Comparison of ENCODE assay signal across 20 mouse cellular contexts in the genomic region with DNA sequence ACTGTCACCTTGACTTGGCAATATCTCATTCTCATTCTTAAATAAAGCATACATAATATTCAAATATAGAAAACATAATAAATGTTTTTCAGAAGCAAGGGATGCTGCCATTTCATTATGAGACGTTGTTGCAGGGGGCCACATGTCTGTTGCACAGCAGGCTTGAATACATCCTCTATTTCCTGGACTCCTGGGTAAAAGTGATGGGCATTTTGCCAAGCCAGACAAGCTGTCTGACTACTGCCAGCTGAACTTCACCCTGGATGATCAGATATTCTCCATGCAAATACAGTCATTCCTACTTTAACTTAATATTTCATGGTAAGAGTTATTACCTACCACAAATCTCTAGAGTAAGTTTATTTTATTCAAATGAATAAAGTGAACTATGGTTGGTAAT.
DNase-seq lines count a peak whose midpoint lies in the region; ATAC-seq lines count a peak whose summit lies in the region.
"Had no signal": no experiment of that assay in that cellular context is flagged by ENCODE, and none has a peak within 500 bp of the region (broad histone marks: within the 10 kb centered on the region; RNA-seq: fewer than 3 reads in every experiment).

No protein-coding gene starts in this region.

- DNase-seq in adrenal gland, postnatal 10 days = peak; percentile 1
- no peak for DNase-seq in adrenal gland, adult 2 months
- DNase-seq in hindbrain, embryonic 14.5 days (ENCODE audit: low spot score) = no peak
- peak; percentile 10 for DNase-seq in kidney, postnatal 14 days
- DNase-seq in retina, postnatal 1 day = peak; percentile 30
- DNase-seq in retina, embryonic 14.5 days (ENCODE audit: low spot score) = no peak
- DNase-seq: gastrocnemius, adult 2 months; kidney, postnatal 4 days; lung, postnatal 36 days; right cerebral cortex, postnatal 14 days; thymus, adult 2 months had no signal

- no peaks in the 10 kb centered on the region; the same call in 1 of the 2 replicates for H3K27me3 ChIP-seq in hindbrain, embryonic 14.5 days (ENCODE audit: control insufficient read depth, insufficient read depth, low read length)
- no peaks in the 10 kb centered on the region for H3K27me3 ChIP-seq in hindbrain, embryonic 12.5 days
- no peaks in the 10 kb centered on the region for H3K27me3 ChIP-seq in kidney, embryonic 15.5 days
- H3K27me3 ChIP-seq: liver, embryonic 15.5 days; lung, embryonic 15.5 days; megakaryocyte, embryonic 14.5 days had no signal

- peak; percentile 42; the same call in 1 of the 2 replicates for ATAC-seq in hindbrain, embryonic 14.5 days (ENCODE audit: low FRiP score)
- ATAC-seq in hindbrain, embryonic 12.5 days (ENCODE audit: low FRiP score) = no peak
- ATAC-seq in kidney, embryonic 15.5 days (replicated peaks; ENCODE audit: low FRiP score) = no peak
- ATAC-seq: CD4-positive, CD25-positive, alpha-beta regulatory T cell, adult 4 months; intestine, postnatal 0 days had no signal

- 26% methylated on average over 1 of the region's 1 CpGs for WGBS in hindbrain, embryonic 14.5 days
- 39% methylated on average over 1 of the region's 1 CpGs for WGBS in hindbrain, embryonic 12.5 days
- WGBS in kidney, embryonic 15.5 days = 33% methylated on average over 1 of the region's 1 CpGs

- H3K4me3 ChIP-seq in hindbrain, embryonic 14.5 days (replicated peaks; ENCODE audit: low read length) = no peak overlapping the region
- no peak overlapping the region for H3K4me3 ChIP-seq in hindbrain, embryonic 12.5 days
- H3K4me3 ChIP-seq in kidney, embryonic 15.5 days (replicated peaks) = no peak overlapping the region
- H3K4me3 ChIP-seq: forebrain, embryonic 10.5 days; gastrocnemius, adult 2 months; liver, embryonic 15.5 days; lung, embryonic 15.5 days; megakaryocyte, embryonic 14.5 days had no signal

- no peak overlapping the region for H3K27ac ChIP-seq in hindbrain, embryonic 14.5 days
- H3K27ac ChIP-seq in hindbrain, embryonic 12.5 days = no peak overlapping the region
- no peak overlapping the region for H3K27ac ChIP-seq in kidney, embryonic 15.5 days
- H3K27ac ChIP-seq: forebrain, embryonic 10.5 days; gastrocnemius, adult 2 months; liver, embryonic 15.5 days; lung, embryonic 15.5 days; stomach, postnatal 0 days had no signal

- no peaks in the 10 kb centered on the region for H3K36me3 ChIP-seq in hindbrain, embryonic 14.5 days (replicated peaks; ENCODE audit: control insufficient read depth, insufficient read depth)
- H3K36me3 ChIP-seq in hindbrain, embryonic 12.5 days = no peaks in the 10 kb centered on the region
- no peaks in the 10 kb centered on the region for H3K36me3 ChIP-seq in kidney, embryonic 15.5 days
- H3K36me3 ChIP-seq: forebrain, embryonic 10.5 days; liver, embryonic 15.5 days; lung, embryonic 15.5 days had no signal

- H3K9ac ChIP-seq in hindbrain, embryonic 14.5 days = no peak overlapping the region
- H3K9ac ChIP-seq in hindbrain, embryonic 12.5 days = no peak overlapping the region
- H3K9ac ChIP-seq in kidney, embryonic 15.5 days = no peak overlapping the region
- H3K9ac ChIP-seq: liver, embryonic 15.5 days; lung, embryonic 15.5 days had no signal

- peaks cover 5% of the 10 kb centered on the region; the same call in 1 of the 2 replicates for H3K4me1 ChIP-seq in hindbrain, embryonic 14.5 days (replicated peaks; ENCODE audit: control insufficient read depth, insufficient read depth, low read length)
- 0 out of 2 replicates have a peak, but pooled peaks cover 4% of the 10 kb centered on the region for H3K4me1 ChIP-seq in hindbrain, embryonic 12.5 days
- H3K4me1 ChIP-seq in kidney, embryonic 15.5 days = no peaks in the 10 kb centered on the region
- H3K4me1 ChIP-seq: liver, embryonic 15.5 days; lung, embryonic 15.5 days; megakaryocyte, embryonic 14.5 days had no signal

- H3K4me2 ChIP-seq in hindbrain, embryonic 14.5 days (replicated peaks) = no peak overlapping the region
- no peak overlapping the region for H3K4me2 ChIP-seq in hindbrain, embryonic 12.5 days (replicated peaks)
- no peak overlapping the region for H3K4me2 ChIP-seq in kidney, embryonic 15.5 days
- H3K4me2 ChIP-seq: liver, embryonic 15.5 days; lung, embryonic 15.5 days had no signal

- no peaks in the 10 kb centered on the region for H3K9me3 ChIP-seq in hindbrain, embryonic 14.5 days (ENCODE audit: control insufficient read depth, low read length)
- H3K9me3 ChIP-seq in hindbrain, embryonic 12.5 days (replicated peaks) = no peaks in the 10 kb centered on the region
- no peaks in the 10 kb centered on the region for H3K9me3 ChIP-seq in kidney, embryonic 15.5 days (replicated peaks)
- H3K9me3 ChIP-seq: forebrain, embryonic 10.5 days; liver, embryonic 15.5 days; lung, embryonic 15.5 days; megakaryocyte, embryonic 14.5 days had no signal

Comparison
In these comparisons a context has a peak if more than half of its experiments do, and no peak if none do; other contexts are left out.
1. DNase-seq: peak in adrenal gland, postnatal 10 days (single experiment), kidney, postnatal 14 days (single experiment) and retina, postnatal 1 day (single experiment); none in adrenal gland, adult 2 months (single experiment), hindbrain, embryonic 14.5 days (single experiment) and retina, embryonic 14.5 days (single experiment).